Mouse (Mus musculus) neural tube, embryonic 10.5 days (tissue): ENCODE data around the gene Tcea3.

ENCODE experiments used
- DNase-seq: peaks from one replicate; pipeline ENCODE4 v3.0.0-alpha.2; 2017; ENCODE audit warnings: low spot score; ENCODE audit errors: extremely low spot score

Tcea3 gene

DNA sequence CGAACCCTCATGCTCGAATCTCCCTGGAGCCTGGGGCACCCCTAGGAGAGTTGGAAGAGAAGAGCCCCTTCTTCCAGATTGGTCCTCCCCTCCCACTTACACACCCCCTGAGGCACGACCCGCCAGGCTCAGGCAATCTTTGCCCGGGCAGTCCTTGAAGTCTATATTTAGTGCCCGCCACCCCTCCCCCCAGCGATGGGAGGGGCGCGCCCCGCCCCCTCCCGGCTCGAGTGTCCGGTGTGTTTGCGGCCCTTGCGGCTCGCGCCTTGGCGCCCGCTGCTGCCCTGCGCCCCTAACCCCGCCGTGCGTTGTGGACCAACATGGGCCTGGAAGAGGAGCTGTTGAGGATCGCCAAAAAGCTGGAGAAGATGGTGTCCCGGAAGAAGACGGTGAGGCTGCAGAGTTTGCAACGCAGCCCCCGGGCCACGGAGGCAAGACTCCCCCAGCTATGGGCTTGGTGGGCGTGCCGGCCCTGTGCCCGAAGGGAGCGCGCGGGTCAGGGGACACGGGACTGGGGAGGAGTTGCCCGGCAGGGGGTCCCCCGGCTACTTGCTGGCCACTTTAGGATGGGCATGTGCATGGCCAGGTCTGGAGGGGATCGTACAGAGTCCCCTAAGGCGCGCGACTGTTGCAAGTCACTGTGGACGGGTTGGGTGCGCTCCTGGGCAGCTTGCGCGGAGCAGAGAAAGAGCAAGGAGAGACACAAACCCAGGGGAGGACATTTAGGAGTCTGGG lies at the start of gene Tcea3:
Tcea3 (plus strand) TSS at position 1 of the 735 bp plus-strand sequence.
- DNase-seq: peak; percentile 71

DNA sequence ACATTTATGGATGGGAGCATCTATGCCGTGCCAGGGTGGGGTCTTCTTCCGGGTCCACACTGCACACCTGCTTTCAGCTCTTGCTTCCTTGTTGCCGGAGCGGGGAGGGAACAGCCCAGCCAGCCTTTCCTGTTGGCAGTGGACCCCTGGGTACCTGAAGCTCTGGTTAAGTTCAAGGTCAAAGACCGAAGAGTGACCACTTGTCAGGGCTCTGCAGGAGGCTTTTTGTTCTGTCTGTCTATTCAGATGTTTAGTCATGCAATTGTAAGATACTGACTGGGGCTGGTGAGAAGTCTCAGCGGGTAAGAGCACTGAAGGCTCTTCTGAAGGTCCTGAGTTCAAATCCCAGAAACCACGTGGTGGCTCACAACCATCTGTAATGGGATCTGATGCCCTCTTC lies 48.7 kb upstream of the Tcea3 start:
- DNase-seq: no peak

GRCm38 (mm10) chr4:136199562-136200292 lies 47.8 kb upstream of the Tcea3 start:
- DNase-seq: no peak

DNA sequence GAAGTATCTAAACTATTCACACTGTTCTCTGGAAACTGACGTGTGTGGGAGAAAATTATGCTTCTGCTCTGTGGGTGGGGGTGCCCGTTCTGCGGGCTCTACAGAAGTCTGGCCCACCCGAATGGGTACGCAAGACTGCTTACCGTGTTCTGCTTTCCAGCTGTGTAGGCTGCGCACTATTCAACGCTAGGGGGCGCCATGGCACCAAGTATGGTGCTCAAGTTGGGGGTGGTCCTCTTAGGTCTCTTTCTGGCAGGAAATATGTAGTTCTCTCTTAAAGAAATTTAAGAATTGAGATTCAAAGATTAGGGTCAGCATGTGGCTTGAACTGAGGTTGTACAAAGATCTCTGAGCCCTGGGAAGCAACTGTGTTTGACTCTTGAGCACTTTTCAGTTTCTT lies 45.0 kb upstream of the Tcea3 start:
- peak; percentile 87 for DNase-seq

DNA sequence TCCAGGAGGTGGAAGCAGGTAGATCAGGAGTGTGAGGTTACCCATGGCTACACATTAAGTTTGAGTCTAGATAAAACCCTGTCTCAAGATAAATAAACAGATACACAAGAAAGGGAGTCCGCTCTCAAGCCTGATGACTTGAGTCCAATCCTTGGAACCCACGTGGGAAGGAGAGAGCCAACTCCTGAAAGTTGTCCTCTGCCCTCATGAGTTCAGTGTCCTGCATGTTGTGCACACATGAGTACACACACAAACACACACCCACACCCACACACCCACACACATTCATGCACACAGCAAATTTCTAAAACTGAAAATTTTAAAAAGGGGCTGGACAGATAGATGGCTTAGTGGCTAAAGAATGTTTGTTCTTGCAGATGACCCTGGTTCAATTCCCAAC lies 42.8 kb upstream of the Tcea3 start:
- DNase-seq: no peak

DNA sequence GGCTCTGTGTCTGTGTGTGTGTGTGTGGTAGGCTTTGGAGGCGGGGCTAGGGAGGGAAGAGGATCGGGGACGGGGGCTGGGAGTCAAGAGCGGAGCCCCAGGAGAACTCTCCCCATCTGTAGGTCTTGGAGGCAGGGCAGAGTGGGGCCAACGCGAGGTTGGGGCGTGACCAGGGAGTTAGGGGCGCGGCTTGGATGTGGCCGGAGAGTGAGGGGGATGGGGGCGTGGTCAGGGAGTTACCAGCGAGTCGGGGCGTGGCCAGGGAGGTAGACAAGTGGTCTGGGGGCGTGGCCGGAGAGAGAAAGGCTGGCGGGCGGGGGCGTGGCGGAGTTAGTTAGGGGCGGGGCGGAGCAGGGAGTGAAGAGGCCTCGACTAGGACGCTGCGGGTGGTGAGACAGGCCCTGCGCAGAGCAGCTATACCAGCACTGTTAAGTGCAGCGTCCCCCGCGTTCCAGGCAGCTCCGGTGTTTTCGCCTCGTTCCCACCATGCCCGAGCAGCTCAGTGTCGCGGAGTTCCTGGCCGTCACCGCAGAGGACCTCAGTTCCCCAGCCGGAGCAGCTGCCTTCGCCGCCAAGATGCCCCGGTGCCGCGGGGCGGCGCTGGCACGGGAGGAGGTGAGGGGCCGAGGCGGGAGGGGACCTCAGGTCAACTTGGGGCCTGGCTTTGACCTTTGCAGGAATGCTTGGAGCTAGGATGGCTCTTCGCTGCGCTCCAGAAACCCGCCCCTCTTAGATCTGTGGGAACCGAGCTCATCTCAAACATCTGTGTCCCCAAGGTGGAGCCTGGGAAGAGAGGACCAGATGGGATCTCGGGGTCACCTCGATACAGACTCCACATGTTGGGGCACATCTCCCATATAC lies 41.3 kb upstream of the Tcea3 start, which contains the start of gene Asap3:
Asap3 (plus strand) TSS at position 333 of the 861 bp plus-strand sequence.
- peak; percentile 100 for DNase-seq

DNA sequence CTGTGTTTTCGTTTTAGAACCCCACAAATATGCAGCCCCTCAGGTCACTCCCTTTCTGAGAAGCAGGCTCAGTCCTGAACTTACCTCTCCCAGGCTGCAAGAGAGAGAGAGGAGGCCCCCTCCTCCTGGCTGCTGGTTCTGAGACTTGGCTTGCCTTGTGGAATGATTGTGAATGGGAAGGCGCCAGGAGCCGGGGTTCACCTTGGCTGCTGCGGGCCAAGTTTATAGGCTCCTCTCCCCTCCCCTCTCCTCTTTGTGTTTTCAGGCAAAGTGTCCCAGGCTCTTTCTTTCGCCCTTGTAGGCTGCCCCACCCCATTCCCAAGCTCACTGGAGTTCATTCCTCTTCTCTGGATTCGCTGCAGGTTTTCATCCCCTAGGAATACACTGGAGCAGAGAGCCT lies 40.6 kb upstream of the Tcea3 start:
- no peak for DNase-seq

DNA sequence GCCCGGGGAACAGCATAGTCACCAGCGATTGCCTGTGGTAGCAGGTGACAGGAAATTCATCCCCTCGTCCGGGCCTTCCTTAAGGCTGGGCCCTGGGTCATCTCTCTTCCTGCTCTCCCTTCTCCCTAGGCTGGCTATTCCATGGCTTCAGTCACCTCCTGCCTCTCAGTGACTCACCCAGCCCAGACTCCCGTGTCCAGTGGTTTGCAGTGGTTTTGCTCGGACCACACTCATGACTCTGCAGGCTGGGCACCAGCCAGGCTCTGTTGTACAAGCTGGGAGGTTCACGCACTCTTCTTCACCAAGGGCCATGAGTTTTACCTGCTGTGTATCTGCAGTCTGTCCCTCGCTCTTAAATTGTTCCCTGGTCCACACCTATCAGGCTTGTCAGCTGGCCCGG lies 36.6 kb upstream of the Tcea3 start:
- DNase-seq: no peak

DNA sequence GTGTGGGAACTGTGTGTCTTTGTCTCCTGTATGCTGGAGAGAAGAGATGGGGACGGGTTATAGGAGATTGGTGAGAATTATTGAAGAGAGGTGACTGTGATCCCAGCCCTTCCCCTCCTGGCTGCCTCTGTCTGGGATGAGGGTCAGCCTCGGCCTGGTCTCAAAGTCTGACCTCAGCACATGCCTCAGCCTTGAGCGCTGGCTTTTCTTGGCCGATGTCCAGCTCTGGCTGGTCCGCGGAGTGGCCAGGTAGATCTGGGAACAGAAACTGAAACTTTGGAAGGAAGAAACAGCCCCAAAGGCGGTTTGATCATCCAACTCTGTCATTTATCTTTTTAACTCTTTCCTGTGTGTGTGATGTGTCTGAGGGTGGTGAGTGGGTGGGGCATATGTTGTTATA lies 33.9 kb upstream of the Tcea3 start:
- no peak for DNase-seq

DNA sequence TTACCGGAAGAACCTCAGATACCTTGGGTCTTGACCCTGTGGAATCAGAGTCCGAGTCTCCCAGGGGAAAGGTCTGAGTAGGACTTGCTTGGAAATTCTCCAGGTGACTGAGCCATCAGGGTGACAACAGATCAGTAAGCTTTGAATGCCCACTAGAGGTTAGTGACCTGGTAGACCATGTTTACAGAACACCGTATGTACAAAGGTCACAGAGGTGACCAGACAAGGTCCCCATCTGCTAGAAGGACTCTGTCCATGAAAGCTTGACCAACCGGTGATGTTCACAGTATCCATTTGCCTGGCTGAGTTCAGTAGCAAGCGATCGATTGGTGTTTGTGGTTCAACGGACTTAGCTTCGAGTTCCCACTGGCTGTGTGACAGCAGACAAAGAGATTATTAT lies 32.7 kb upstream of the Tcea3 start:
- no peak for DNase-seq

DNA sequence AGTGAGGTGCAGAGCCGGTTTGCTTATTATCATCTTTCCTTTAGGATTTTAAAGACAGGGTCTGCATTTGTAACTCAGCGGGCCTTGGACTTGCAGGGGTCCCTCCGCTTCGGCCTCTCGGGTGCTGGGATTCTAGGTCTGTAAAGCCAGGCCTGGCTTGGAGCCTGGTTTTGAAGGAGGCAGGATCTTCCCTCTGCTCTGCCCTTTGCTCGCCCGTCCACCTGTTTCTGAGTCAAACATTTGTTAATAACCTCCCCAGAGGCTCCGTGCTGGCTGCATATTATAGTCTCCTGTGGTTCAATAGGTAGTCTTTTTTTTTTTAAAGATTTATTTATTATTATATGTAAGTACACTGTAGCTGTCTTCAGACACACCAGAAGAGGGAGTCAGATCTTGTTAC lies 32.0 kb upstream of the Tcea3 start:
- DNase-seq: no peak

- no peak for DNase-seq
These were observed 30.5 kb upstream of the Tcea3 start for GRCm38 (mm10) chr4:136217063-136217462.

GRCm38 (mm10) chr4:136218595-136219214 lies 28.8 kb upstream of the Tcea3 start:
- peak; percentile 52 for DNase-seq

DNA sequence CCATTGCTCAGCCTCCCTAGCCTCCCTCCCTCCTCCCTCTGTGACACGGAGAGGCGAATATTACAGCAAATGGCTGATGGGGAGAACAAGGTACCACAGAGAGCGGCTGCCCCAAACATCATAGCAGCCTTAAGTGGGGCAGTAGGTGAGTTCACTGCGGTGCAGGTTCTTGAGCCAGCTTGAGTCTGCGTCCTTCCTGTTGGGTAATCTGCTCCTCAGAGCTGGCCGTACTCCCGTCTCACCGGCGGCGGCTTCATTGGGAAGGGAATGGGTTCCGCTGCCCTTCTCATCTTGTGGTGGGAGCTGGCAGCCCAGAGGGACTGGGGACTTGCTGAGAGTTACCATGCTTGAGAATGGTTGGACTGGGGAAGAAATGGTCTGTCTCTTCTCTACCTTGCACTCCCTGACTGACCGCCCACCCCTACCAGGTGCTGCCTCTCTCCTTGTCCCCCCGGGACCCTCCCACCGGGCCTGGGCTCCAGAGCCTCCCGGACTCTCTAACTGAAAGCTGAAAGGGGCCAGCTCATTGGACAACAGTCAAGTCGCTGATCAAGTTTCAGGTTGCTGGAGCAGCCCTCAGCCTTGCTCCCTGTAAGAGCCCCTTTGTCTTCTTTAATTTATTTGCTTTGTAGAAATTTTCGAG lies 27.3 kb upstream of the Tcea3 start:
- no peak for DNase-seq

DNA sequence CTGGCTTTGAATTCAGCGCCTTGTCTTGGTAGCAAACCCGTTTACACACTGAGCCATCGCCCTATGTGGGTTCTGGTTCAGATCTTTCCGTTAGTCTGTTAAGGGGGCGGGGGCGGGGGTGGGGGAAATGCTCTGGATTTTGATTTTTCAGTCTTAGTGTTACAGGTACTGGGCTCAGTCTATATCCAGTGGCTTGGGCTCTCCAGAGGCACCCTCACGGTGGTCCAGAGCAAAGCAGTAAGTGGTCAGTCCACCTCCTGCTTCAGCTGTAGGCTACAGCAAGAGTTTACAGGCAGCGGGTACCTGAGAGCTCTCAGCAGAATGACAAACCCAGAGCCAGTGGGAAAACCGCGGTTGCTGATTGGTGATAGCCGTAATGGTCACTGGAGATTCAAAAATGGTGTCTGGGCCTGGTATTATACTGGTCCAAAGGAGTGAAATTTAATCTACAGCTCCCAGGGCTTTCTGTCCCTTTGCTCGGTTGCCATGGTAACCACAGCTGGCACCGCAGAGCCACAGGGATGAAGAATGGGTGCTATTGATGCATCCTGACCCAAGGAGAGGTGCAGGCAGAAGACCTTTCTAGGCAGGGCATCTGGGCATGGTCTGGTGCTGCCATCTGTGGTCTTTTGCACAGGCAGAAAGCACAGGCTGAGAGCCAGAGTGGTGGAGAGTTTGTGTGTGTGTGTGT lies 23.8 kb upstream of the Tcea3 start:
- DNase-seq: no peak

DNA sequence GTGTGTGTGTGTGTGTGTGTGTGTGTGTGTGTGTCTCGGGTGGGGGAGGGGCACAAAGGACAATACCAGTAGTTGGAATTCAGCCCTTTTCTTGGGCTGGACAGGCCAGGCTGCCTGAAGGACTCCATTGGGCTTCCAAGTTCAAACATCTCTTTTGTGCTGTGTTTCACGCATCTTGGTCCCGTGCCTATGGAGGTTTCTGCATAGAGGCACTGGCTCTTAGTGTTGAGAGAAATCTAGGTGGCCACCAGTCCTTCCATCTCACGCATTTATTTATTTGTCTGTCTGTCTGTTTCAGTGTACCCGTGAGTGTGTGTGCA lies 23.3 kb upstream of the Tcea3 start:
- no peak for DNase-seq

DNA sequence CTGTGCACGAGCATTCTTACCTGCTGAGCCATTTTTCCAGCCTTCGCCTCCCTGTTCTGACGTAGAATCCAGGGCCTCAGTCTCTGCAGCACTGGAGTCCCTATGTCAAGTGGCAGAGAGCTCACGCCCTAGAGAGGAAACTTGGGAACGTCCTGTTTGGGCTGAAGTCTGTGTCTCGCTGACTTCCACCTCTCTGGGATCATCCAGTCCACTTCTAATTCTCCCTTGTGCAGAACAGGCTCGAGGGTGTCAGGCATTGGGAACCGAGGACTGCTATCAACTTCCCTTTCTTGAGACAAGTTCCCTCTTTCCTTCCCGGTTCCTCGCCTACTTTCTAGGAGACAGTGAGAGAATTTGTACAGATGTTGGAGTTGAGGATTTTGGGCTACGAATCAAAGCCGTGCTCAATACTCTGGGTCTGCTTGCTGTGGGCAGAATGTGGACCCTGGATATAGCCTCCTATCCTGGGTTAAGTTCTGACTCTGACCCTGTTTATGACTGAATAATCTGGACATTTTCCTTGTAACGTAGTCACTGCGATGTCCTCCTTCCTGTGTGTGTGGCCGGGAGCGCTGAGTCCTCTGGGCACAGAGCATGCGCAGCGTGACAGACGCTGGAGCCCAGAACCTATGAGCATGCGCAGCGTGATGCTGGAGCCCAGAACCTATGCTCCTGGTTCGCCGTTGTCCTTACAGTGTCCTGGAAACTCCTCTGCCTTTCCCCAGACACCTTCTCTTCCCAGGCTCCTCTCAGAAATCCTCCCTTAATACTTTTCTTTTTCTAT lies 22.7 kb upstream of the Tcea3 start:
- no peak for DNase-seq

GRCm38 (mm10) chr4:136227408-136227807 lies 20.1 kb upstream of the Tcea3 start:
- no peak for DNase-seq

- DNase-seq: no peak
These were observed 18.9 kb upstream of the Tcea3 start for GRCm38 (mm10) chr4:136228640-136229039.

GRCm38 (mm10) chr4:136238669-136239068 lies 8.9 kb upstream of the Tcea3 start:
- no peak for DNase-seq
